Mouse (Mus musculus) thymus, postnatal 0 days (tissue): ENCODE measurements around the gene Polr1c. TPM values are rescaled to one million over a fixed set of nuclear protein-coding genes. Genes with fewer than 3 reads are reported as not detected.

Experiments
- DNase-seq: peaks from one replicate; pipeline ENCODE4 v3.0.0-alpha.2; 2015; ENCODE audit warnings: low spot score
- polyA plus RNA-seq: library from polyadenylated mRNA; unstranded; fragments of >200 nt; fragmentation: Nextera tagmentation; extraction: Ambion mirVana; gene quantifications from 2 replicates; pipeline ENCODE4 v1.2.1, GENCODE M21; 2015

The Polr1c gene
- polyA plus RNA-seq, 1 experiment from 2014 or later = 69.4 TPM

- DNase-seq = peak; percentile 77
Measured at GRCm38 (mm10) chr17:46265918-46266618, 18.2 kb upstream of the Polr1c start.

- DNase-seq = no peak
Measured at GRCm38 (mm10) chr17:46265502-46265901, 17.6 kb upstream of the Polr1c start.

- no peak for DNase-seq
Measured at GRCm38 (mm10) chr17:46262201-46262694, 14.4 kb upstream of the Polr1c start.

GRCm38 (mm10) chr17:46259675-46260074, 11.8 kb upstream of the Polr1c start:
- DNase-seq = no peak

GRCm38 (mm10) chr17:46258279-46259053, 10.6 kb upstream of the Polr1c start:
- no peak for DNase-seq

GRCm38 (mm10) chr17:46255147-46255546, 7.3 kb upstream of the Polr1c start:
- no peak for DNase-seq

- no peak for DNase-seq
Measured at GRCm38 (mm10) chr17:46254106-46254505, 6.3 kb upstream of the Polr1c start.

GRCm38 (mm10) chr17:46253452-46254084, 5.7 kb upstream of the Polr1c start, which contains the start of gene Lrrc73:
Gene Lrrc73 (plus strand): TSS chr17:46253531.
- DNase-seq = peak; percentile 86

- peak; percentile 63 for DNase-seq
Measured at GRCm38 (mm10) chr17:46252571-46253451, 5.0 kb upstream of the Polr1c start.

GRCm38 (mm10) chr17:46251174-46251573, 3.3 kb upstream of the Polr1c start:
- DNase-seq = no peak

- DNase-seq = no peak
Measured at GRCm38 (mm10) chr17:46248189-46248522, 302 bp upstream of the Polr1c start.

- no peak for DNase-seq
Measured at GRCm38 (mm10) chr17:46244579-46244978, 3.3 kb downstream of the Polr1c start.

- DNase-seq = no peak
Measured at GRCm38 (mm10) chr17:46243624-46244023, 4.2 kb downstream of the Polr1c start.

GRCm38 (mm10) chr17:46242993-46243392, 4.9 kb downstream of the Polr1c start:
- no peak for DNase-seq

GRCm38 (mm10) chr17:46242274-46242673, 5.6 kb downstream of the Polr1c start:
- no peak for DNase-seq

- DNase-seq = no peak
Measured at GRCm38 (mm10) chr17:46241471-46241870, 6.4 kb downstream of the Polr1c start.

GRCm38 (mm10) chr17:46239516-46240114, 8.2 kb downstream of the Polr1c start:
- DNase-seq = no peak

- DNase-seq = no peak
Measured at GRCm38 (mm10) chr17:46237480-46237879, 10.4 kb downstream of the Polr1c start.

GRCm38 (mm10) chr17:46237079-46237478, 10.8 kb downstream of the Polr1c start:
- DNase-seq = no peak

- DNase-seq = no peak
Measured at GRCm38 (mm10) chr17:46236067-46236466, 11.8 kb downstream of the Polr1c start.

- DNase-seq = no peak
Measured at GRCm38 (mm10) chr17:46227576-46227975, 20.3 kb downstream of the Polr1c start.
